Mouse (Mus musculus) midbrain, embryonic 10.5 days (tissue): ENCODE results near the gene Krt15. TPM values are rescaled to one million over a fixed set of nuclear protein-coding genes. Genes with fewer than 3 reads are reported as not detected.

Experiments used
- DNase-seq: peaks from one replicate; pipeline ENCODE4 v3.0.0-alpha.2; 2017; ENCODE audit warnings: low spot score
- H3K27ac ChIP-seq: fragments of 300-500 bp; sonication (generic); replicated peaks from 2 replicates; pipeline ENCODE4 v1.5.1; 2016; ENCODE audit warnings: mild to moderate bottlenecking
- H3K27me3 ChIP-seq: fragments of 300-500 bp; sonication (generic); 2 replicates; pipeline ENCODE4 v1.6.1; 2016; ENCODE audit warnings: low read depth, mild to moderate bottlenecking; ENCODE audit not compliant: poor library complexity, severe bottlenecking
- H3K36me3 ChIP-seq: fragments of 300-500 bp; sonication (generic); 2 replicates; pipeline ENCODE4 v1.6.1; 2016; ENCODE audit warnings: mild to moderate bottlenecking, moderate library complexity
- H3K4me1 ChIP-seq: fragments of 300-500 bp; sonication (generic); 2 replicates; pipeline ENCODE4 v1.6.1; 2016
- H3K4me3 ChIP-seq: fragments of 300-500 bp; sonication (generic); 2 replicates; pipeline ENCODE4 v1.5.1; 2016; ENCODE audit warnings: mild to moderate bottlenecking, moderate library complexity
- H3K9me3 ChIP-seq: fragments of 300-500 bp; sonication (generic); replicated peaks from 2 replicates; pipeline ENCODE4 v1.6.1; 2016; ENCODE audit warnings: mild to moderate bottlenecking
- WGBS: fragments of 180-500 bp; shearing (Covaris S2); methylation state at CpG from one replicate; pipeline ENCODE4 v1.1.7; 2016; 5-methylcytosine and 5-hydroxymethylcytosine counted together
- polyA plus RNA-seq: library from polyadenylated mRNA; unstranded; fragments of >200 nt; fragmentation: Nextera tagmentation; extraction: Ambion mirVana; gene quantifications from 2 replicates; pipeline ENCODE4 v1.2.1, GENCODE M21; 2016

Gene Krt15
- polyA plus RNA-seq, 1 experiment from 2014 or later, result 0.74 TPM

DNA sequence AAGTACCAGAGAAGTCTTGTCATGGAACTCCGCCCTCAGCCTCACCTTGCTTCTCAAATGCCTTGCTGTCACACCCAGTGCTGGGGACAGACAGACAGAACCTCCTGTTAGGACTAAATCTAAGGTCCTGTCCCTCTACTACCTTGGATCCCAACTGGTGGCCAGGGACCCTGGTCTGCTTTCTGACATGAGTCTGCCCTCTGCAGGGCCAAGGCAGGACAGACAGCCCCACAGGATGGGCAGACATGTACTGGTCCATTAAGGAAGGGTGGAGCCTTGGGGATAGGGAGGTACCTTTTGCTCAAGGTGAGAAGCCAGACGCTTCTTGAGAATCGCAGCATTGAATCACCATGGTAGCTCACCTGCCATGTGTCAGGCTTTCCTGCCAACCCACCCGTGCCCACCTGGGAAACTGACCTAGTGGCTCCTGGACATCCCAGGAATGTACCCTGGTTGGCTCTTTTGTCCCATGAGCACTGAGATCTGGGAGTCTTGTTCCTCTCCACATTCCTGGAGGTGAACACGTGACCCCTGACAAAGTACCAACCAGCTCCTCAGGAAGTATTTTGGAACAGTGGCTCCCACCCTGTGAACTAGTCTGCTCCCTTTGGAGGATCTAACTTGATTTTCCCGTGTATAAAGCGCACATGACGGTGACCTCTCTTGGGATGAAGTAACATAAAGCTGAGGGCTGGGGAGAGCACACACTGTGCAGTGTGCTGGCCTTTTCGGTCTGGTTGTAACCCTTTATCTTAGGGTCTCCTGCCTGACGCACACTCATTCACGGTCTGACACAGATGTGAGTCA, 22.6 kb downstream of the Krt15 start:
- Histone ChIP-seq H3K36me3 (no peaks in the 10 kb centered on the region), H3K27me3 (no peaks in the 10 kb centered on the region), H3K27ac (no peak overlapping the region), H3K4me1 (peaks cover 5% of the 10 kb centered on the region; the same call in 1 of the 2 replicates), H3K9me3 (no peaks in the 10 kb centered on the region), H3K4me3 (no peak overlapping the region)
- no peak for DNase-seq
- 86% methylated on average over 11 of the region's 11 CpGs for WGBS

DNA sequence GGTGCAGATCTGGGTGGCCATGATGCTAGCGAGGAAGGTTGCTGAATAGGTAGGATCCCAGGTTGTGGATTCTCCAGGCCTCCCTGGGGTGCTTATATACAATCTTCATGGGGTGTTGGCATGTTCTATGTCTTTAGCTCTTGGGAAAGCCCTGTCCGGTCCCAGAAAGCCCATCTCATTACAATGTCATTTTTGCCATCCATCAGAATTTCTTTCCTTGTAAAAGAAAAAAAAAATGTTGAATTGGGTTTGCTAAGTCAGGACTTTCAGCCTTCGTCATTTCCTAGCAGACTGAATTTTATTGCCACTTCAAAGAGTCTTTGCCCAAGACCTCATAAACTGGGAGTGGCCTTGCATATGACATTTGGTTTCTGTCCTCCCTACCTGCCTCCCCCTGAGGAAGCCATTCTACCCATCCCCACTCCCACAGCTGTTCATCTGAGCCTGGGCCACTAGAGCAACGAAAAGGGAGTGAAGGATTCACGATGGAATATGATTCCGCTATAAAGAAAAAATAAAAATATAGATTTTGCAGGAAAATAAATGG, 30.1 kb downstream of the Krt15 start, which contains the start of gene Krt36:
TSS of gene Krt36 (minus strand) at position 51 of the 547 bp plus-strand sequence.
- no peaks in the 10 kb centered on the region for H3K27me3 ChIP-seq
- WGBS, result 92% methylated on average over 6 of the region's 6 CpGs
- H3K36me3 ChIP-seq, result no peaks in the 10 kb centered on the region
- H3K9me3 ChIP-seq, result no peaks in the 10 kb centered on the region
- no peak for DNase-seq
- H3K27ac ChIP-seq, result no peak within 1 kb of the TSS
- no peaks in the 10 kb centered on the region; the same call in 1 of the 2 replicates for H3K4me1 ChIP-seq
- H3K4me3 ChIP-seq, result no peak within 1 kb of the TSS

DNA sequence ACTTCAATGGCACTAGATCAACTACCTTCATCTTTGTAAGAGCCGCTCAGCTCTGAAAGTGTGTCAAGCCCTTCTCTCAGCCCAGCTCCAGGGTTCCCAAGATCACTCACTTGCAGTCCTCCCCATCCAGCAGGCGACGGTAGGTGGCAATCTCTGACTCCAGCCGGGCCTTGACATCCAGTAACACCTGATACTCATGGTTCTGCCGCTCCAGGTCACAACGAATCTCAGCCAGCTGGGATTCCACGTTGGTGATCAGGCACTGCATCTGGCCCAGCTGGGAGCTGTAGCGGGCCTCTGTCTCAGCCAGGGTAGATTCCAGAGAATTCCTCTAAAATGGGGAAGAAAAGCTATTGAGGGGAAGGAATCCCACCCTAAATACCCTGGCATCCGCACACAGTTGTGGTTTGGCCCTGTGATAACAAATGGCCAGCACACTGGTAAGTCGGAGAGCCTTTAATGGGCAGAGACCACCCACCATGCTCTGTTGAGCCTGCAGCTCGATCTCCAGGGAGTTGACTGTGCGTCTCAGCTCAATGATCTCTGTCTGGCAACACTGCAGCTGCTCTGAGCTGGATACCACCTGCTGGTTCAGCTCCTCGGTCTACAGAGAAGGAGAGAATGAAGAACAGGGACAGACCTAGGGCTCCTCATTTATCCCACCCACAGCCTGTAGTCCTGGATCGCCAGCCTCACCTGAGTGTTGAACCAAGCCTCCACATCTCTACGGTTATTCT, 32.9 kb downstream of the Krt15 start:
- Histone ChIP-seq H3K36me3 (no peaks in the 10 kb centered on the region), H3K4me1 (peaks cover 11% of the 10 kb centered on the region), H3K4me3 (no peak overlapping the region), H3K9me3 (no peaks in the 10 kb centered on the region), H3K27ac (no peak overlapping the region), H3K27me3 (no peaks in the 10 kb centered on the region)
- 69% methylated on average over 15 of the region's 15 CpGs for WGBS
- no peak for DNase-seq

DNA sequence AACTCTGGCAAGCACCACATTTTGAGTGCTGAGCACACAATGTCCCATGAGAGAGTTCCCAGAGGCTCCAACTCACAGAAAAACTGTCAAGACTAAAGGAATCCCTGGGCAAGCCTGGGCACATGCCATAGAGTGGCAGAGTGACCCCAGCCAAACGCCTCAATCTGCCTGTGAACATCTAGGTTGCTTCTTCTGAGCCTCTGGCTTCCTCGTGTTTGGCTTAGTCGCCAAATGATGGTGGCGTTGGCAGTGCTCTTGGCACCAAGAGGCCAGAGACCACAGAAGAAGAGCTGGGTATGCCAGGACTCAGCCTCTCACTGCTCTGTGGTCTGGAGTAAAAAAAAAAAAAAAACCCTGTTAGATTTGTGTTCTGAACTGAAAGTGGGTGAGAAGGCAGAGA, 35.3 kb downstream of the Krt15 start:
- H3K27ac ChIP-seq, result no peak overlapping the region
- 87% methylated on average over 4 of the region's 4 CpGs for WGBS
- H3K9me3 ChIP-seq, result no peaks in the 10 kb centered on the region
- H3K4me3 ChIP-seq, result no peak overlapping the region
- no peaks in the 10 kb centered on the region for H3K36me3 ChIP-seq
- no peaks in the 10 kb centered on the region for H3K27me3 ChIP-seq
- H3K4me1 ChIP-seq, result peaks cover 15% of the 10 kb centered on the region
- no peak for DNase-seq

DNA sequence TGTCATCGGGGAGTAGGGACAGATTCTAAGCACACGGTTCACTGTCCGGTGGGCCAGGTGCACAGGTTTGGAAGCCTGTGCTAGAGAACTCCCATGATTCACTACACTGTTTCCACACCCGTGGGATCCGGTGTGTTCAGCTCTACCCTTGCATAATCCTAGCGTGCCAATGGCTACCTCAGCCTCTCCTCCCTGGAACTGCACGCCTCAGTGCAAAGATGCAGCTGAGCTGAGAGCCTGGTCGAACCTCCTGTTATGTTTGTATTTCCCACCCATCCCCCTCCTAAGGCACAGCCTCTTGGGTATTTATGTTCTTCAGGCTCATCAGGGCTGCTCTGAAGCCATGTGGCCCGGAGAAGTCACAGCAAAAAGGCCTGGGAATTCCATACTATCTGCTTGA, 37.9 kb downstream of the Krt15 start:
- Histone ChIP-seq H3K4me1 (peaks cover 15% of the 10 kb centered on the region), H3K27ac (peak overlapping the region; percentile 2; the same call in 1 of the 2 replicates), H3K36me3 (no peaks in the 10 kb centered on the region), H3K4me3 (no peak overlapping the region), H3K27me3 (no peaks in the 10 kb centered on the region), H3K9me3 (no peaks in the 10 kb centered on the region)
- no peak for DNase-seq
- WGBS, result 76% methylated on average over 9 of the region's 9 CpGs

DNA sequence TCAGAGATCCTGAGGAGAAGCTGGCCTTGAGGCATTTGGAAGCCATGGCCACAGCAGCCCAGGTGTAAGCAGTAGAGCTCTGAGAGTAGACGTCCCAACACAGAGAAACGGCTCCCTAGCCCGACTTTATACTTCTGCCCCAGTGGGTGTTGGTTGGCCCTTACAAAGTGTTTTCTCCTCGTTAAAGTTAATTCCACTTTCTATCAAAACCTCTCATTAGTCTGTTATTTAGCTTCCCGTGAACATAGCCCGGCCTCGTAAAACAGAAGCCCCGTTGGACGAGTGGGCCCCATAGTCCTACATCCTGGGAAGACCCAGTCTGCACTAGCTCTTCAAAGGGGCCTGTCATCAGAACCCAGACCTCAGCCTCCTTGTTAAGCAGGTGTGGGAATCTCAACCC, 39.6 kb downstream of the Krt15 start, which contains the start of gene Krt35:
TSS of gene Krt35 (minus strand) at position 101 of the 400 bp plus-strand sequence.
- no peak within 1 kb of the TSS for H3K27ac ChIP-seq
- H3K4me3 ChIP-seq, result no peak within 1 kb of the TSS
- H3K27me3 ChIP-seq, result no peaks in the 10 kb centered on the region
- no peaks in the 10 kb centered on the region for H3K36me3 ChIP-seq
- WGBS, result 90% methylated on average over 9 of the region's 9 CpGs
- no peaks in the 10 kb centered on the region for H3K9me3 ChIP-seq
- H3K4me1 ChIP-seq, result peaks cover 15% of the 10 kb centered on the region
- DNase-seq, result no peak

DNA sequence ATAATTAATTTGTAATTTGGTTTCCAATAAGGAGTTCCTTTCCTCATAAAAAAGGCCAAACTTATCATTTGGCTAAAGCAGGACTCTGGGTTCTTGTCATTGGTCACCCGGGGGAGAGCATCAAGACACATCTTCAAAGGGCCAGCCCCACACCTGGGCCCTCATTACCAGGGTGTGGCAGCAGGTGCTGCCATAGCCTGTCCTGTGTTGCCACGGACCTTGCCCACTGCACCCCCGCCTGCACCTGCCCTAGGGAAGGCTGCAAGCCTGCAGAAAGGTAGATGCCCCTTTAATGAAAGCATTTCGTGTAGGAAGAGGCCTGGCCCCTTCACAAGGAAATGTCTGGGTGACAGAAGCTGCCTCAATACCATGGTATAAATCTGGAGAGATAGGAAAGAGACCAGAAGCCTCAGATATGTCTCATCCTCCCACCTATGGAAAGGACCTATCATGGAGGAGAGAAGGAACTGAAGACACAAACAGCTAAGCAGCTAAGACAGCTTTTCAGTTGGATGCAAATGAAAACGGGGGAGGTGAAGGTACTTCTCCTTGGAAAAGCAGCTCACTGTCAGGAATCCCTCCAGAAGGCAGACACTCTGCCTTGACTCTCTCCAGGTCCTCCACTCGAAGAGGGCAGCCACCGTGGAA, 47.2 kb downstream of the Krt15 start:
- 74% methylated on average over 7 of the region's 7 CpGs for WGBS
- H3K36me3 ChIP-seq, result no peaks in the 10 kb centered on the region
- no peaks in the 10 kb centered on the region for H3K4me1 ChIP-seq
- H3K9me3 ChIP-seq, result no peaks in the 10 kb centered on the region
- DNase-seq, result no peak
- H3K27ac ChIP-seq, result no peak overlapping the region
- H3K4me3 ChIP-seq, result no peak overlapping the region
- H3K27me3 ChIP-seq, result no peaks in the 10 kb centered on the region

DNA sequence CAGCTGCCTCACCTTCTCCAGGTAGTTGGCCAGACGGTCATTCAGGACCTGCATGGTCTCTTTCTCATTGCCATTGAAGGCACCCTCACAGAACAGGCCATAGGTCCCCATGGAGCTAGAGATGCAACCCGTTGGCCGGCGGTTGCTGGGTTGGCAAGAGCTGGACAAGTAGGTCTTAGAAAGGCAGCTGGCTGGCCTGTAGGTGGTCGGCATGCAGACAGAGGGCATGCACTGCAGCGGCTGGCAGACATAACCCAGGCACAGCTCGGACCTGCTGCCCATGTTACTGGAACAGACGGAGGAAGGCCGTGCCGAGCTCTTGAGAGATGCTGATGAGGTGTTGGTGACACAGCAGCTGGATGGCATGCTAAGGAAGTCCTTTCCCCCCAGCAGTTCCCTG, 47.9 kb downstream of the Krt15 start, which contains the start of gene Krt32:
TSS of gene Krt32 (minus strand) at position 366 of the 400 bp plus-strand sequence.
- no peaks in the 10 kb centered on the region for H3K27me3 ChIP-seq
- WGBS, result 90% methylated on average over 10 of the region's 10 CpGs
- no peaks in the 10 kb centered on the region for H3K9me3 ChIP-seq
- no peak within 1 kb of the TSS for H3K27ac ChIP-seq
- H3K36me3 ChIP-seq, result no peaks in the 10 kb centered on the region
- no peaks in the 10 kb centered on the region for H3K4me1 ChIP-seq
- H3K4me3 ChIP-seq, result no peak within 1 kb of the TSS
- no peak for DNase-seq

Other genes with a start within 250 kb of the Krt15 start
- gene Krtap31-1, start 228.0 kb downstream of the Krt15 start, polyA plus RNA-seq, result not detected in 2 replicates
- gene Gm11565, start 221.2 kb downstream of the Krt15 start, polyA plus RNA-seq, result not detected in 2 replicates
- not detected in 2 replicates for gene Krtap31-2, start 199.6 kb downstream of the Krt15 start, polyA plus RNA-seq
- gene Krtap9-5, start 187.5 kb downstream of the Krt15 start, polyA plus RNA-seq, result not detected in 2 replicates
- not detected in 2 replicates for gene Krtap29-1, start 156.9 kb downstream of the Krt15 start, polyA plus RNA-seq
- gene Krtap16-1, start 149.3 kb downstream of the Krt15 start, polyA plus RNA-seq, result not detected in 2 replicates
- gene Krtap17-1, start 141.9 kb downstream of the Krt15 start, polyA plus RNA-seq, result not detected in 2 replicates
- gene Krt33a, start 119.7 kb downstream of the Krt15 start, polyA plus RNA-seq, result not detected in 2 replicates
- gene Krt33b, start 106.1 kb downstream of the Krt15 start, polyA plus RNA-seq, result not detected in 2 replicates
- gene Krt34, start 94.4 kb downstream of the Krt15 start, polyA plus RNA-seq, result not detected in 2 replicates
- gene Krt31, start 85.4 kb downstream of the Krt15 start, polyA plus RNA-seq, result not detected in 2 replicates
- not detected in 2 replicates for gene Krt32, start 47.7 kb downstream of the Krt15 start, polyA plus RNA-seq
- not detected in 2 replicates for gene Krt35, start 39.7 kb downstream of the Krt15 start, polyA plus RNA-seq
- gene Krt36, start 30.3 kb downstream of the Krt15 start, polyA plus RNA-seq, result not detected in 2 replicates
- not detected in 2 replicates for gene Krt13, start 14.4 kb downstream of the Krt15 start, polyA plus RNA-seq
- 5.9 and 6.3 TPM in 2 replicates for gene Krt19, start 12.7 kb upstream of the Krt15 start, polyA plus RNA-seq
- gene Krt9, start 57.3 kb upstream of the Krt15 start, polyA plus RNA-seq, result not detected in 2 replicates
- 1.0 and 1.2 TPM in 2 replicates for gene Krt14, start 71.6 kb upstream of the Krt15 start, polyA plus RNA-seq
- gene Krt16, start 113.0 kb upstream of the Krt15 start, polyA plus RNA-seq, result not detected in 2 replicates
- gene Krt17, start 125.1 kb upstream of the Krt15 start, polyA plus RNA-seq, result 0.12 and 0.16 TPM in 2 replicates
- gene Krt42, start 133.9 kb upstream of the Krt15 start, polyA plus RNA-seq, result not detected in 2 replicates
- 1,709 and 1,814 TPM in 2 replicates for gene Eif1, start 184.0 kb upstream of the Krt15 start, polyA plus RNA-seq
- 0.56 TPM in 1 of 2 replicates, not detected in the other for gene Gast, start 198.5 kb upstream of the Krt15 start, polyA plus RNA-seq
- gene Hap1, start 220.2 kb upstream of the Krt15 start, polyA plus RNA-seq, result 36.6 and 40.2 TPM in 2 replicates